Mouse (Mus musculus) neutrophil, adult 5-6 weeks (primary cell): ENCODE measurements at regions not wholly inside any gene's neighbourhood (a gene's known extent, or its start where the extent isn't known, plus 50 kb on each side); places are given as distances from the start of the nearest gene placed in this dataset.

ENCODE experiments used
- ATAC-seq: fragments of 151-379, 151-347 bp; 2 replicates; pipeline ENCODE4 v1.8.0; 2017; ENCODE audit warnings: mild to moderate bottlenecking, moderate TSS enrichment; ENCODE audit not compliant: insufficient number of reproducible peaks, poor library complexity, low FRiP score, severe bottlenecking; ENCODE audit errors: extremely low read depth

DNA sequence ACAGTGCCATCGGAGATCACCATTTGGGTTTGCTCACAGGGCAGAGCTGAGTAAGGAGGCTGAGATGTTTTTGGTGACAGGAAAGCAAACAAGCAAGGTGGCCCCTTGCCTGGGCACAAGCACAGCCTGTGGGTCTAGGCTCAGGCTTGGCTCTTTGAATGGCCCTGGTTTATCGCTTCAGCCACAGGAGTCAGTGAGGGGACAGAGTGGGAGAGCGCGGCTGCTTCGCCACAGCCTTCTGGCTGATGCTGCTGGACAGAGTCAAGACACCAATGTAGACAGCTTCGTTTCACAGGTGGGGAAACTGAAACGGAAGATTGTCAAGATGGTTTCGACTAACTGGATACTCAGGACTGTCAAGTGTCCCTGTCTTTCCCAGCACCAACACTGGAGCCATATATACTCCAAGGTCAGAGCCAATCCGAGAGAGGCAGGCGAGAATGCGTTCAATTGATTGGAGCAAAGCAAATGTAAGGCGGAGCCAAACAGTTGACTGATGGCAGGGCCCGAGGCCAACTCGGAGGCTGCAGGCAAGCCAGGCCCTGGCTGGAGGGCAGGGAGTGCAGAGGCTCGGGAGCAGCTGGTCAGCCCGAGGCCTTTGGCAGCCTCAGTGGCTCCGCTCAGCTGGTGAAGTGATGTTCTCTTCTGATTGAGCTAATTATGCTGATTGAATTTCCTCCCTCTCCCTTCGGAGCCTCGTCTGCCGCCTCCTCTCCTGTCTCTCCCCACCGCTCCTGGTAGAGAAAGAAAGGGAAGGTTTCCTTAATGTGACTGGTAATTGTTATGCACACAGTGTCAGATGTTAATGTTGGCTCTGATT lies 154.7 kb upstream of the Zc3h12a start:
- ATAC-seq, result no peak

DNA sequence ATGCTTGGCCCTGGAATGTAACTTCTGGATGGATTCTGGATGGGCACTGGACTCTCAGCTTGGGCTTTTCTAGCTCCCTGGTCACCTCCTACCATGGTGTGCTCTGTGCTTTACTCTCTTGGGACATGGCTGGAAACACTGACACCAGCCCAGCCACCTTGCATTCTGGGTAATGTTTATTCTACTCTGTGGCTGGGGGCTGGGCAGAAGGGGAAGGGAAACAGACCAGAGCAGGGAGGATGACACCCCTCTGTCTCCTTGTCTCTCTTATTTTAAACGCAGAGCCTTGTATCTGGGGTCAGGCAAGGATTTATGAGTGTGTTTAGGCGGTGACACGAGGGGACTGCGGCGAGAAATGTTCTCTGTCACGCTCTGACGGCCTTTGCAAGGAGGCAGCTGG lies 151.5 kb upstream of the Zc3h12a start:
- no peak for ATAC-seq

DNA sequence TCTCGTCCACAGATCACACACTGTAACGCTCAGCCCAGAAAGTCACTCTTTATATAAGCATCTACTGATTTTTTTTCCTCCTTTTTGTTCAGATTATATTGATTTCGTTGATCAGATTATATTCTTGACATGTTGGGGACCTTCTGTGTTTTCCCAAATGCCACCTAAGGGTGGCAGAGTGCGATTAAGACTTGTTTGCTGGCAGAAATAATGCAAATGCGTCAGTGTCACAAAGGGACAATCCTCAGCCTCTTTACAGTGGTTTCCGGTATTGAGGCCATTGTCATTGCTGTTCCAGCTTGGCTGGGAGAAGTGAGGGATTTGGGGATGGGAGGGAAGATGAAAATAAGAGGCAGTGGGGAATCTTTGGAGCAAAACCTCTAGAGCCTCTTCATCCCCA lies 149.2 kb upstream of the Zc3h12a start:
- ATAC-seq, result no peak

DNA sequence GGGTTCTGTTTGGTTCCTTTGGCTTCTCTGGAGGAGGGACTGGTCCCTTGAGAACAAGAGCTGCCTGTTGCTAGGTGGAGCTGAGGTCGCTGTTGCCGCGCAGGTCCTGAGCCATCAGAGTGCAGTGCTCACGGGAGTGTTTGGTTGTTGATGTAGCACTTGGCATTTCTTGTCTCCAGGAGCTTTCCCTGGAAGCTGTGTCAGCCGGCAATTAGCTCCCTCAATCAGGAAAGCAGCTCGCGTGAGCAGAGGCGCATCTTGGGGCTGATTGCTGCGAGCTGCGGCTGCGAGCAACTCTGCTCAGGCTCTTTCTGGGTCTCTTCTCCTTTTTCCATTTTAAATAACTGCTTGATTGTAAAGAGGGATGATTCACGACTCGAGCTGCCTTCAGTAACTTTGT lies 147.6 kb upstream of the Zc3h12a start:
- no peak for ATAC-seq

DNA sequence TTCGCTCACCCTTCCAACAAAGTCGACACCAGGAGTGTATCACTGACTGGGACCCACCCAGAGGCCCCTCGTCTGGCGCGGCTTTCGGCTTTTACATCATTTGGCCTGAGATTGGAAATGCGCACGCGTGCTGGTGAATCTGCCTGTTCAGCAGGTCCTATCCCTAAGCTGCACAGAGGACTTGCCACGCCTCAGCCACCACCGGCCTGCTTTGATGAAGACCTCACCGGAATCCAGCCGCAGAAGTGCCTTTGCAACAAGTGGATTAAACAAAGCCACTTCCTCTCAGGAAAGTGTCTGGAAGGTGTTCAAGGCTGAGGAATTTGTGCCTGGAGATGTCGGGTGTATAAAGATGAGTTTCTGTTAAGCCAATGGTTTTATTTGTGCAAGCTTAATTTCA lies 143.3 kb upstream of the Zc3h12a start:
- ATAC-seq, result no peak

DNA sequence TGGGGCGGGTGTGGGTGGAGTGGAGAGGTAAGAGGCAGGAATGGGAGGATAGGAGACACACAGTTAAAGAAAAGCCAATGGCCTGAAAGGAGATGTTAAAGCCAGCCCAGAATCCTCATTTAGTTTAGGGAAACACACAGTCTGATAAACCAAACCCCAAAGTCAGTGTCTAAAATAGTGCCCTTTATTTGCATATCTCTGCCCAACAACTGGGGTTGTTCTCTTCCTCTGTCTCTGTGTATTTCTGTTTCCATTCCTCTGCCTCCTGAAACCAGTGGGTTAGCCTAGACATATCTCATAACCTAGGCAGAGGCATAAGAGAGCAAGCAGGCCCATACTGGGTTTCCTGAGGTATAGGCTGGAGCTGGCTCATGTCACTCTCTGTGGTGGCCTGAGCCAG lies 138.6 kb upstream of the Zc3h12a start:
- no peak for ATAC-seq

DNA sequence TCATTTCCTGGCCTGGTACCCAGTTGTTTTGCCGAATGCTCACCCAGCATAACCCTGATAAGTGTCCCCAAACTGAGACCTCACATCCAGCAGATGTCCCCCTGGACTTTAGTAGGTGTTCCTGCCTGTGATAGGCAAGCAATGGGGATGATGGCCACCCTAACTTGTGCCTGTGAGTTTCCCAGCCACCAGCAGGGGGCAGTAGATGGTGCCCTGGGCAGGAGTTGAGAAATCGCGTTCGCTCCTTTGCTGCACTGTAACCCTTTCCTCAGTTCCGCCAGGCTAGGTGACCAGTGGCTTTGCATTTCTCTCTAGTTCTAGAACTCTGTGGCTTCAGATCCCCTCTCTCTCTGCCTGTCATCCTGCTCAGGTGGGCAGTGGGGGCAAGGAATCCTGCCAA lies 137.9 kb upstream of the Zc3h12a start:
- peak; percentile 15; the same call in 1 of the 2 replicates for ATAC-seq

DNA sequence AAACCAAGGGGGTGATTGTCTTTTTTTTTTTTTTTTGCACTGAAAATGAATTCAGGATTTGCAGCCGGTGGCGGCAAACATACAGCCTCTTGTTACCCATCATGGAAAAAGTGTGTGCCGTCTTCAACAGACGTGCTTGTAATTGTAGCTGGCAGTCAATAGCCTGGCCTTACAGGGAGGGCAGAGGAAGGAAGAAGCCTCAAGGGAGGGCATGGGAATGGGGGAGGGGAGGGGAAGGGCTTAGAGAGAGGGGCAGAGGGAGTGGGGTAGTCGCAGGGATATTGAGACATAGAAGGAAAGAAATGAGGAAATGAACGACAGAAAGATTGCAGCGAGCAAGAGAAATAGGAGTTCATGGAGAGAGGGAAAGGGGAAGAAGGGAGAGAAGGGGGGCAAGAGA lies 137.4 kb upstream of the Zc3h12a start:
- ATAC-seq, result no peak

DNA sequence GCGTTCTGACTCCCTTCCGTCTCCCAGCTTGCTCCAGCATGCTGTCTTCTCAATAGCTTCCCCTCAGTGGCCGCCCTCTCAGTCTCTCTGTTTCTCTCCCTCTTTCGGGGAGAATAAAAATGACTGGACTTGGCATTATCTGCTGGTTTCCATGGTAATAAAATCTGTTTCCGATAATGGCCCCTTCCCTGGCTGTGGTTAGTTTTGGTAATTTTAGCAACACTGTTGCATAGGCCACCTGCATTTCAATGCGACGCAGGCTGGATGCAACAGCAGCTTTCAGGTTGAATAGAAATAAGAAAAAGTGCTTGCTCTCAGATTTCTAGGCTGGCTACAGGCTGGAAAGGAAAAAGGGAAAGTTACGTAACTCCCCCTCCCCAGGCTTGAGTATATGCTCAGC lies 133.9 kb upstream of the Zc3h12a start:
- ATAC-seq, result no peak

DNA sequence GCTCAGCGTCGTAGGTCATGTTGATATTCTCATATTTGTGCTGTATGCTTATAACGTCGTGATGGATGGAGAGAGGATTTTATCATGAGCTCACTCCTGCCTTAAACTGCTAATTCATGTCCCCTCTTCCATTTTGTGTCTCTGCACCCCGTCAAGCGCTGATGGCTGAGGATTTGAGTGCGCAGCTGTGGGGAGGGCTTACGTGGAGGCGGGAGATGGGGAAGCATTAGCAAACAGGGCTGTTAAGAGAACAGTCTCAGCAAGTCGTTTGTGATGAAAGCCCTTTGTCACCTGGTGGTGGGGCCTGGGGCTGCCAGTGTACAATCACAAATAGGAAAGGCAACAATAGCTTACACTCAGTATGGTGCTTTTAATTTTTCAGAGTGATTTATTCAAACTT lies 131.7 kb upstream of the Zc3h12a start:
- ATAC-seq, result no peak

DNA sequence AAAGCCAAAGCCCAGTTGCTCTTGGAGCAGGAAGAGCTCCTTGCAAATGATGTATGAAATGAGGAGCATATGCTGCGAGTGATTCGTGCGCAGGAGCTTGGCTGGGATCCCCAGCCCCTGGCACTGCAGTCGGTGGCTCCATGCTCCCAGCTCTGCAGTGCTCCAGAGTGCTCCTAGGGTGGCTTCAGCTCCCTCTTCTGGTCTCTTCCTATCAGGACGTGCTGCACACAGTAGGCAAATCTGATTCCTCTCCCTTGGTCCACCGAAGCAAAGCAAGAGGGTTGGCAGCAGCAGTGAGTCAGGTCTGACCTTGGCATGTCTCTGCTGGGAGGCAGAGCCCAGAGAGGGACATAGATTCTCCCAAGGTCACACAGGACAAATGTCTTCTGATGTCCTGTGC lies 130.3 kb upstream of the Zc3h12a start:
- no peak for ATAC-seq

DNA sequence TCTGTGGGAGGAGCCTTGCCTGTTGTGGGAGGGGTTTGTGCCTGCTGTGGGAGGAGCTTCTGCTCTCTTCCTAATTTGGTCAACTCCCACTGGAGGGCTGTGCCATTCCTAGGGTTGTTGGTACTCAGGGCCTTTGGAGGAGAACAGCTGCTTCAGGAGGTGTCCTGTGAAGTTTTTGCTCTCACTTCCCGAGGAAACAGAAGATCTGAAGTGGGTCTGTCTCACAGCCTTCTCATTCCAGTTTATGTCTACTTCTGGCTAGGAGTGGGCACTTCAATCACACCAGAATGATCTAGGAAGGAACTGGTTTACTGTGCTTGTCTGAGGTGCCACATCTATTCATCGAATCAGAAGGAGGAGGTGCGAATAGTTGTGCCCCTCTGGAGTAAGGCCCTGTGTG lies 125.5 kb upstream of the Zc3h12a start:
- ATAC-seq, result no peak

DNA sequence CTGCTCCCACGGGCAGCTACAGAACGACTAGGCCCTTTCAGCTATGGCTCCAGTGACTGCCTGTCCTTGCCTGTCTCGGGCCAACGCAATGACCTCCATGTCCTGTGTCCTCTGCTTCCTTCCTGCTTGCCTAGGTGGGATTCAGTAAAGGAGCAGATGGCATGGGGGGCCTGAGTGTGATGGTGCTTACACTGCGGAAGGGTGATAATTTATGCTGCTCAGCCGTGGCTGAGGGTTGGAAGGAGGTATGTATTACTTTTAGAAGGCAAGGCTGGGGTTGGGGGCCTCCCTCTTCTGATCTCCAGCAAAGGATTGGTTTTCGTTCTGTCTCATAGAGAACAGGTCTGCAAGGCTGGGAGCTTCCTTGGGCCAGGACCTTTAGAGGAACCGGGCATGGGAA lies 124.6 kb upstream of the Zc3h12a start:
- ATAC-seq, result no peak

DNA sequence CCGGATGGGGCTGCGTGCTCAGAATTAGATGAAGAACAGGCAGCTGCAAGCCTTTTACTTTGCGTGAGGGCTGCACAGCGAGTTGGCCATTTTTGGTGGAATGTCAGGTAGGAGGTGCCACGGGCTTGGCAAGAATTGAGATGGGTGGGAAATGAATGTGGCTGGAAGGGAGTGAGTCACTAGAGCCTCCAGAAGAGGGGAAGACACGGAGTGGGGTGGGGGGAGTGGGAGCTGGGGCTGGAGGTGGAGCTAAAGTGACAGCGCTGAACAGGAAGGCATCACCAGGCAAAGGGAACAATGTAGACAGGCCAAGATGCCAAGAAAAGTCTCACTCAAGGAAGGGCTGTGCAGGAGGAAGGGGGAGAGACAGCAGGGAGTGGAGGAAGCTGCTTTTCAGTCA lies 121.4 kb upstream of the Zc3h12a start:
- no peak for ATAC-seq

DNA sequence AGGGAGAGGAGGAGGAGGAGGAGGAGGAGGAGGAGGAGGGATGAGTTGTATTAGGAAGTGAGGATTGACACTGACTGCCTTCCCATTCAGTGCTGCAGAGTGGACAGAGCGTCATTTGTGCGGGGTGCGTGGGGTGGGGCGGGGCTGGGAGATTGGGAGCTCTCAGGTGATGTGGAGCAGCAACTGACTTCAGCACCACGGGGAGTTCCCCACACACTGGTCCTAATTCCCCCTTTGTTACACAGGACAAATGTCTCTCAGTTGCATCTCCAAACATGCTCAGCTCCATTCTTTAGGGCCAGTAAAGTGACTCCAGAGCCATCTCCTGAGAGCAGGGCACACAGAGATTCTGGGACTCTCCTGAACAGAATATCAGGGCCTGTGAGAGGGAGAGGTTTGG lies 118.5 kb upstream of the Zc3h12a start:
- no peak for ATAC-seq

DNA sequence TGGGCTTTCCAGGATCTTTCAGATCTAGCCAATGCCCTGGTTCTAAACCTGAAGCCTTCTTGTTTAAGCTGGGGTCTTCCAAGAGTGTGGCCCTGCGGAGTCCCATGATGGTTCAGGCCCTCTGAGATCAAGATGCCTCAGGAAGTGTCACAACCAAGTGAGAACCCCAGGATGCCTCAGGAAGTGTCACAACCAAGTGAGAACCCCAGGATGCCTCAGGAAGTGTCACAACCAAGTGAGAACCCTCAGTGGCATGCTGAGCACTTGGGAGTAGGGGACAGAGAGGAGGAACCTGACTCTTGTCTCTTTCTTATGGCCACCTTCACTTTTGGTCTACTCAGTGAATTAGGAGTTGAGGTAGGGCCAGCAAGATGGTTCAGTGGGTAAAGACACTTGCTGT lies 114.9 kb upstream of the Zc3h12a start:
- ATAC-seq, result no peak

DNA sequence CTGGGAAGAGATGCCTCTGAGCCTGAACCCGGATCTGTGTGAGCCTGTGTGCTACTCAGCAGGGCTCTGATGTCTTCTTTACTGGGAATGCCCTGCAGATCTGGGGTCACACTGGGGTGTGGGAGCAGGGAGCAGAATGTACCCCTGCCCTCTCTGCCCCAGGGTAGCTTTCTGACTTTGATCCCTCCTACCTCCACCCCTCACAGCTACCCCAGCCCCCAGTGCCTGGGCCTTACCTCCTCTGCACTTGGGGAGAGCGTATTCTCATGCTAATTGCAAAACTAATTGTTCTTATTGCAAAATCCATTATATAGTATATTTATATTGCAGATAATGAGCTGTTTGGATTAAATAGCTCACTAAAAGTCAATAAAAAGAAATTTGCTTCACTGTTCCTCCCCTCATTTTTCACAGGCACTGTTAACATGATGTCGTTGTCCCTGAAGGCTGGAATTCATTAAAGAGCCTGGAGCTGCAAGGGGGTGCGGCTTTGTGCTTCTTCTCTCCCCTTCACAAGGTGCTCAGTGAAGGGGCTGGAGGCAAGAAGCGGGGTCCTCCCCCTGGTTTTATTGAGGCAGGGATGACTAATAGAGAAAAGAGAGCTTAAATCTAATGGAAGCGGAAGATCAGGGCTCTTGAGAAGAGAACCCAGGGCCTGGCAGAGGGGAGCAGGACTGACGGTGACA lies 114.1 kb upstream of the Zc3h12a start:
- no peak for ATAC-seq

DNA sequence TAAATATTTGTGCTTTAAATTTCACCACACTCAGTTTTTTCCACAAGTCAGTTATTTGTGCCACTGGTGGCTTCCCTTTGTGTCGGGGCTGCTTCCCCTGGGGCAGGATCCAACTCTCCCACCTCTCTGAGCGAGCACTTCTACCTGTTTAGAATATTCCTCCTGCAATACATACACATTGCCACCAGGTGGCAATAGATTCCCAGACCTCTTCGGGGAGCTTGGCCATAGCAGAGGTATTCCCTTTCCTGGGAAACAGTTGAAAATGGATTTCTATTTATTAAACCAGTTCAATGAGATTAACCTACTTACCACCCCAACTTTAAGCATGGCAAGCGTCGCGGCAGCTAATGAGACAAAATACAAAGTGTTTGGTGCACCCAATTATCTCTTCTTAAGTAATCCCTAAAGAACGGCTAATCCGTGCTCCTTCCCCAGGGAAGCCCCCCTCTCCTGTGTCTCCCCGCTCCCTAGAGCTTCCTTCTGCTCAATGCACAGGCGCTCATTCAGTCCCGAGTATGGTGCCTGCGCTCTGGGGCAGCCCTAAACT lies 104.1 kb upstream of the Zc3h12a start:
- no peak for ATAC-seq

DNA sequence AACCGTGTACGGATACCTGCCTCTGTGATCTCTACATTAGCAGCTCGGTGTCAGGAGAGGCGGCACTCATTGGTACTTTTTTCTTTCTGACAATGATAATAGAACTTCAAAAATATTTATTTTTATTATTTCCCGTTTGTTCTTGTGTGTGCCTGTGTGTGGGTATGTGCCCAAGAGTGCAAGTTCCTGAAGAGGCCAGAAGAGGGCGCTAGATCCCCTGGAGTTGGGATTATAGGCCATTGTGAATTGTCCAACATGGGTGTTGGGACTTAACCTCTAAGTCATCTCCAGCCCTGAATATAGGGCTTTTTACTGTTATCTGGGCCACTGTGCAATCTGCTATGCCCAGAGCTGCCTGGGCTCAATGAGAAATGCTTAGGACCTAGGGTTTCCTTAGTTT lies 99.6 kb upstream of the Zc3h12a start:
- no peak for ATAC-seq

DNA sequence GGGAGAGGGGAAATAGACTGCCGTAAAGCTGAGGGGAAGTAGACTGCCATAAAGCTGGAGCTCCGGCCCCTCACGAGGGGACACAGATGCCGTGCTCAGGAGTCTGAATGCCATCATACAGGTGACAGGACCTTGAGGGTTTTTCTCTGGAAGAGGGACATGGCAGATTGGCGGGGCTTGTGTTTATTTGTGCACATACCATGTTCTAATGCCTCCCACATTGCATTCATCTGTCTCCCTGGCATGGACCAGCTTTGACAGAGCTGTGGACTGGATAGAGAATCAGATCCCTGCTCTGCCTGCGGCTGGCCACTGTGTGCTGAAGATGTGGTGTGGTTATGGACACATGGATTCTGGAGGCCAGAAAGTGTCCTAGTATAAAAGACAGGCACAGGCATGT lies 95.3 kb upstream of the Zc3h12a start:
- ATAC-seq, result no peak
